Mouse (Mus musculus): ENCODE results near the gene Usp19. TPM values are rescaled to one million over a fixed set of nuclear protein-coding genes. Genes with fewer than 3 reads are reported as not detected.
A peak's percentile ranks its signal among the peaks of the same experiment; 100 is the strongest.

Gene Usp19
- total RNA-seq, 2 experiments from 2014 or later, result 99.1 to 105 TPM

DNA sequence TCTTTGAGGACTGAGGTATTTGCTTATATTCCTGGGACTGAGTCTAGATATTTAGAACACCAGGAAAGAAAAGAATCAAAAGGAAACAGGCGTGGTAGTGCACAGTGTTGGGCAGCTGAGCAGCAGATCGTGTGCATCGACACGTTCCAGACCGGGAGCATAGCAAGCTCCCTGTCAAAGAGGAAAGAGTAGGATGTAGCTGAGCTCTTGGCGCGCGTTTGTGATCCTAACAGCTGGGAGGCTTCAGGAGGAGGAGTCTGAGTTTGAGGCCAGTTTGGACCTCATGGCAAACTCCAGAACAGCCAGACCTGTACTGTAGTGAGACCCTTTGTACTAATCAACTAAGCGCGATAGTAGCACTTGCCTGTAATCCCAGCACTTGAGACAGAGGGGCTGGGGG lies 28.2 kb upstream of the Usp19 start:
- intact Hi-C loops (cut with DNase I), result no loop called here
- no peak for DNase-seq

DNA sequence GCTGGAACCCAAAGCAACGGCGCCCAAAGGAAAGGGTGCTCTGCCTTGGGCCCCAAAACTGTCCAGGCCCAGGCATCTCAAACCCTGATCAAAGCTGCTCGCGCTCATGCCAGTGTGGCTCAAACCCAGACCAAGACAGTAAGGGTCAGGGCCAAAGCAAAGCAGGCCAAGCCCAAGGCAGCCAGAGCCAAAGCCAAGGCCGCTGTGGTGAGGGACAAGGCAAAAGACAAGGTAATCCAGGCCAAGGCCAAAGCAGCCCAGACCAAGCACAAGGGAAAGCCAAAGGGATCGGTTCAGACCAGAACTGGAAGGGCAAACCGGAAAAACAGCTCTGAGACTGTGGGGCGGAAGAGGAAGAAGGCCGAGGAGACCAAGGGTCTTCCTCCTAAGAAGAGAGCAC lies 26.7 kb upstream of the Usp19 start:
- intact Hi-C loops (cut with DNase I), result no loop called here
- no peak for DNase-seq

DNA sequence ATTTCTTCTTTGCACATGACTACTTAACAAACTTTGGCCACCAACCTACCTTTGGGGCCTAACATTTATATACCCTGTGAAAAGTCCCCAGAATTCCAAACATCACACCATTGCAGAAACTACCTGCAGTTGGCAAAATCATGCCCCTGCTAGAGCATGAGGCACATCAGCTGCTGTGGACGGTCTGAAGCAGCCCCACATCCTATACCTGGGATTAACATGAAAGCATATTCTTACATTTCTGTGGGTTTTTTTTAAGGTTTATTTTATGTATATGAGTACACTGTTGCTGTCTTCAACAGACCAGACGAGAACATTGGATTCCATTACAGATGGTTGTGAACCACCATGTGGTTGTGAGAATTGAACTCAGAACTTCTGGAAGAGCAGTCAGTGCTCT lies 24.2 kb upstream of the Usp19 start:
- DNase-seq, result no peak
- intact Hi-C loops (cut with DNase I), result no loop called here

DNA sequence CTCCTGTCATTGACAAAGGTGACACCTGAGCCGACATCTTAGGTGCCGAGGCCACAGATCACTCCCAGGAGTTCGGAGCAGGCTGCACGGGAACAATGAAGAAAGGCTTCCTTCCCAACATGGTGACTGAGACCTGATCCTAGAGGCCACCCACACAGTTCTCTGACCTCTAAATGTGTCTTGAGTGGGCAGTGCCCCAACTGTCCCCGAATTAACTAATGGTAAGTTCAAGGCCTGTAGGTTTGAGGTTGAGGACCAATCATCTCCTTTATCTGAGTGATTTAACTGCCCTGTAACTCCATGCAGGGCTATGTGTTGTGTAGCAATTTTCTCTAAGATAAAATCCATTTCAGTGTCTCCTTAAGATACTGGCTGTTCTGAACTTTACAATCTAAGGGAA lies 21.0 kb upstream of the Usp19 start:
- no peak for DNase-seq
- intact Hi-C loops (cut with DNase I), result no loop called here

DNA sequence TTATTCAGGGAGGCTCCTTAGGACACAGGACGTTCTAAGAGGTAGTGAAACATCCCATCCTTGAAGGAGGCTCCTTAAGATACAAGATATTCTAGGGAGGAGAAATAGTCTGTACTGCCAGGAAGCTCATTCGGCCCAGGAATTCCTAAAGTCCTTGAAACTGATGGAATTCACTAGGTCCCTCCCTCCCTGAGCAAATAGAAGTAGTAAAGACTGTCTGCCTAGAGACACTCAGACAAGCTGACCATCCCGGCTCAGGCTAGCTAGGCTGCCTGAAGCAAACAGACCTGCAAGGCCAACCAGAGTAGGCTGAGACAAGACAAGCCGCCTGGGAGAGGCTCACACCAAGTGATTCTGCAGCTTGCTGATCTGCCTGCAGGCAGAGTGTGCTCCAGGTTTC lies 20.6 kb upstream of the Usp19 start:
- intact Hi-C loops (cut with DNase I), result no loop called here

DNA sequence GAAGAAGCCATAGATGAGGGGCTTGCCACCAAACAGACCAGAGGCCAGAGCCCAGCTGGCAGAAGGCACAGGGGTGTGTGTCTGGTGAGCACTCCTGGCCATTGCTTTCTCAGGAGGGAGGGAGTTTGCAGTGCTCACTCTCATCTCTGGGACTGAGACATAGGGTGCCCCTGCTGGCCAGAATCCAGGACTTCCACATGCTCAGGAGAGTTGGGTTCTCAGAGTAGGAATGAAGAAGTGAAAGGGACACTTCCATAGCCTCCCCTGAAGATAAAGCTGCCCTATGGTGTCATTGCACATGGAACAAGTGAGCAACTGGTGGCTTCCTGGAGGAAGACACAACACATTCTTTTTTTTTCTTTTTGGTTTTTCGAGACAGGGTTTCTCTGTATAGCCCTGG lies 15.9 kb upstream of the Usp19 start:
- DNase-seq, result no peak
- intact Hi-C loops (cut with DNase I), result no loop called here

More for the DNA sequence above, 20.6 kb upstream of the Usp19 start:
- no peak for DNase-seq

DNA sequence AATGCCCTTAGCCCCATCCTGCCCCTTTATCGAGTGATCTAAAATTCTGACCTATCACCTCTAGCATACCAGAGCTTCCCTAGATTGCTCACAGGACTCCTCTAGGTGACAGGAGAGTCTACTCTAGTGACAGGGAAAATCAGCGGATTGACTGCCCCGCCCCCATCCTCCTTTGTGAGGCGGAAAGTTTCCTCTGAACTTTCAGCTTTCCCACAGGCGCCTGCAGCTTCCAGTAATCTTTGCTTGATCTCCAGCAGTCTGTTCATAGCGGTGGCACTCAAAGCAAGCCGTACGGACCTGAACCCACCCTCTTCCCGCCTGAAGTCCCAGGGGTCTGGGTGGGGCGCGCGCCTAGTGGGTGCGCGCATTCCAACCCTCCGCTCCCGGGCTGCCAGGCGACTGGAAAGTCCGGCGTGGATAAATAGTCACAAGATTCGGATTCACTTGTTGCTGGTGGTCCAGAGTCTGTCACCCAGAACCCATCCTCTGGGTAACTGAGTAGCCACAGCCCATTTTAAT lies 11.7 kb upstream of the Usp19 start:
- intact Hi-C loops (cut with DNase I), result loop anchor here (1.0 kb wide), 1 partner anchor 18 kb away; the partner anchor contains the start of gene Ccdc71

DNA sequence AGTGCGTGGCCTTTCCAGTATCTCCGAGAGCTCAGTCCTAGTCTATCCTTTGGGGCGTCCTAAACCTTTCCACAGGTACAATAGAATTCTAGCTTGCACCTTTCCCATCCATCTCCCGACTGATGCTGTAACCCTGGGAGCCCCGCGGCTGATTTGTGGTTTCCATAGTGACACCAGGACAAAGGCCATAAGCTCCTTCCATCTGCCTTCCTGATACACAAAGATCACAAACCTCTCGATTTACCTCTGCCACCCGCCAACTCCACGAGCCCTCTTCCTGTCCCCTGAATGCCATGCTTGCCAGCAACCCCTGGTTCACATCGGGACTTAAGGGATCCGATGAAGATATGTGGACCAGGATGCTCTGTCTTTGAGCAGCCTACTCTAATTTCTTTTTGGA lies 11.2 kb upstream of the Usp19 start:
- no peak for DNase-seq
- intact Hi-C loops (cut with DNase I), result no loop called here

More for the DNA sequence above, 11.7 kb upstream of the Usp19 start:
- peak; percentile 91 to 92 for DNase-seq

DNA sequence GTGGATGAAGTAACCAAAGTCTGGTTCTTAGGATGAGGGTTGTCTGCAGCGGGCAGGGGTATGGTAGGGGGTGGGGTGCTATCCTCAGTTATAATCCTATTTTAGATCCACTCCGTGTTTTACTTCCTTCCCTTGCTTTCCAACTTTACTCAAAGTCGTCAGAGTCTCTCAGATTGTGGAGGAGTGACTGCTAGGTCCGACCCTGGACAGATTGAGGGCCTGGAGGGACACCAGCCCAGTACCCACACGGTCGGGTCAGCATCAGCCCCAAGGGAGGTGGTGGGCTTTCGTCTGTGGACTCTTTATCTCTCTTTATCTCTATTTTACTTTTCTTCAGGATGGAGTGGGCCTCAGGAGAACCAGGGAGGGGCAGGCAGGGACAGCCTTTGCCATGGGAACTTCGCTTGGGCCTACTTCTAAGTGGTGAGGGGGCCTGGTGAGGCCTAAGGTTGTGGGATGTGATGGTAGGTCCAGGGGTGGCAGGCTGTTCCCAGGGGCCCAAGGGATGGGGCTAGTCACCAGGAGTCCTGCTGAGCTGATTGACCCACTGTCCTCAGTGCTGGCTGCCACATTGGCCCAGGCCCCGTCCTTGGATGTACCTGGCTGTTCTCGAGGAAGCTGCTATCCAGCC lies 10.6 kb upstream of the Usp19 start, which contains the start of gene Lamb2:
Gene Lamb2, plus strand, starts transcription at position 16 of the 631 bp plus-strand sequence.
- intact Hi-C loops (cut with DNase I), result loop anchor here (2.0 kb wide), 1 partner anchor 37 kb away; the partner anchor contains the start of gene Qrich1
- peak; percentile 65 to 79 for DNase-seq

DNA sequence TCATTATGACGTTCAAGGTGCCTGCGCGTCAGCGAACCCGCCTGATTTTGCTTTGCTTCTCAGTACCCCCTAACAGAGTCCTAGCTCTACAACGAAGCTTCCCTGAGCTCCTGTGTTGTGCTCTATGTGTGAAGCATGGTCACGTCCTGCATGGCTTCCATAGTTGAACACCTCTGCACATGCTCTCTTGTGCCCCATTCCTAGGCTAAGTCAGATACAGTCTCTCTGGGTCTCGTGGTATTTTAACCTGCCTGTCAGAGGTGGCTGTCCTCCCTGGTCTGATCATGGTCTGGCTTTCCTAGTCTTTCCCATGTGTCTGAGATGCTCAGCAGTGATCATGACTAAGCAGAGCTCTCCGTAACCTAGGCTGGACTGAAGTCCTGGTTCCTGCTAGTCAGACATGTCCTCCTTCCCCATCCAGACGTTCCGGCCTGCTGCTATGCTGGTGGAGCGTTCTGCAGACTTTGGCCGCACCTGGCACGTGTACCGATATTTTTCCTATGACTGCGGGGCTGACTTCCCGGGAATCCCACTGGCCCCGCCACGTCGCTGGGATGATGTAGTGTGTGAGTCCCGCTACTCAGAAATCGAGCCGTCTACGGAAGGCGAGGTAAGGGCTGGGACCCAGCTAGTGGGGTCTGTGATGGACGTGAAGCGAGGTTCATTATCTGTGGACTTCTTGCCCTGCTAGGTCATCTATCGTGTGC lies 9.4 kb upstream of the Usp19 start:
- DNase-seq, result no peak
- intact Hi-C loops (cut with DNase I), result loop anchor here (2.0 kb wide), 1 partner anchor 36 kb away; the partner anchor contains the start of gene Qrich1

DNA sequence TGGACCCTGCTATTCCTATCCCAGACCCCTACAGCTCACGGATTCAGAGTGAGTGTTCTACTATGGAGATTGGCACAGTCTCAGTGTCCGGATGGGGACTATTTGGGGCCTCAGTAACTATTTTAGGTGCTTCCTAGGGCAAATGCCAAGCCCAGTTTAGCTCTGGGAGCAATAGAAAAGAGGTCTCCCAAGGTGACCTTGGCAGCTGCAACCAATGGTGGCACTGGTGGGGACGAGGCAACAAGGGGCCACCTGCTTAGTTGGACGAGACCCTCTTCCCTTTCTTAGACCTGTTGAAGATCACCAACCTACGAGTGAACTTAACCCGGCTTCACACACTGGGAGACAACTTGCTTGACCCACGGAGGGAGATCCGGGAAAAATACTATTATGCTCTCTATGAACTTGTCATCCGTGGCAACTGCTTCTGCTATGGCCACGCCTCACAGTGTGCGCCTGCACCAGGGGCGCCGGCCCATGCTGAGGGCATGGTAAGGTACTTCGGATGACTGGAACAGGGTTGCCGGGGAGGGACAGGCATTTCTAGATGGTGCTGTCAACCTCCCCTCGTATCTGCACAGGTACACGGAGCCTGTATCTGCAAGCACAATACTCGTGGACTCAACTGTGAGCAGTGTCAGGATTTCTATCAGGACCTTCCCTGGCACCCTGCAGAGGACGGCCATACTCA lies 8.7 kb upstream of the Usp19 start:
- intact Hi-C loops (cut with DNase I), result loop anchor here (1.0 to 2.0 kb wide), 2 partner anchors 9 to 35 kb away; partner anchors contain the start of genes Qrich1 and Usp19
- DNase-seq, result peak in 1 of 2 experiments; percentile 46

DNA sequence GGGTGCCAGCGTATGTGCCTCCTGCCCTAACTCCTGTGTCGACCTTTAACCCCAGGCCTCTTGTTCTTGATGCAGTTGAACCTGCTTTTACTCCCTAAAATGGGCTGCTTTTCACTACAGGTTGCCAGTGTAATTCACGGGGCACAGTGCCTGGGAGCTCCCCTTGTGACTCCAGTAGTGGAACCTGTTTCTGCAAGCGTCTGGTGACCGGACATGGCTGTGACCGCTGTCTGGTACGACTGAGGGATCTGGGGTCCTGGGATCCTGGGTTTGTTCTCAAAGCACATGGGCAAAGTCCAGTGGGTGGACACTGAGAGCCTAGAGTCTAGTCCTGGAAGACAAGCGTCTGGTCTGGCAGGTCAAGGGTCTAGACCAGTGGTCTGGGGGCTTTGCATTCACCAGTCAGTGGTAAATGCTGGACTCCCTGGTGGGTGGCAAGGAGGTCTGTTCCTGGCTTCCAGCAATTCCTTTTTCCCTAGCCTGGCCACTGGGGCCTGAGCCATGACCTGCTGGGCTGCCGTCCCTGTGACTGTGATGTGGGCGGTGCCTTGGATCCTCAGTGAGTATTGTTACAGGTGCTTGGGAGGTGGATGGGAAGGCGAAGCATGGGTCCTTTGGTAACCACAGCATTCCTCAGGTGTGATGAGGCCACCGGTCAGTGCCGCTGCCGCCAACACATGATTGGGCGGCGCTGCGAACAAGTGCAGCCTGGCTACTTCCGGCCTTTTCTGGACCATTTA lies 7.2 kb upstream of the Usp19 start:
- DNase-seq, result no peak
- intact Hi-C loops (cut with DNase I), result no loop called here

DNA sequence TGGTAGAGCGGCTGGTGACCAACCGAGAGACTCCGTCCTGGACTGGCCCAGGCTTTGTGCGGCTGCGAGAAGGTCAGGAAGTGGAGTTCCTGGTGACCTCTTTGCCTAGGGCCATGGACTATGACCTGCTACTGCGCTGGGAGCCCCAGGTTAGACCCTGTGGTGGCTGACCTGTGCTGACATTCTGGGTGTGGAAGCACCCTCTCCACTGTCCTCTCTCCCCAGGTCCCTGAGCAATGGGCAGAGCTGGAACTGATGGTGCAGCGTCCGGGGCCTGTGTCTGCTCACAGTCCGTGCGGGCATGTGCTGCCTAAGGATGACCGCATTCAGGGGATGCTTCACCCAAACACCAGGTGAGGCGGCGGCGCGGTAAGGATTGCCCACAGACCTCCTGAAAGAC lies 6.4 kb upstream of the Usp19 start:
- DNase-seq, result no peak
- intact Hi-C loops (cut with DNase I), result no loop called here

DNA sequence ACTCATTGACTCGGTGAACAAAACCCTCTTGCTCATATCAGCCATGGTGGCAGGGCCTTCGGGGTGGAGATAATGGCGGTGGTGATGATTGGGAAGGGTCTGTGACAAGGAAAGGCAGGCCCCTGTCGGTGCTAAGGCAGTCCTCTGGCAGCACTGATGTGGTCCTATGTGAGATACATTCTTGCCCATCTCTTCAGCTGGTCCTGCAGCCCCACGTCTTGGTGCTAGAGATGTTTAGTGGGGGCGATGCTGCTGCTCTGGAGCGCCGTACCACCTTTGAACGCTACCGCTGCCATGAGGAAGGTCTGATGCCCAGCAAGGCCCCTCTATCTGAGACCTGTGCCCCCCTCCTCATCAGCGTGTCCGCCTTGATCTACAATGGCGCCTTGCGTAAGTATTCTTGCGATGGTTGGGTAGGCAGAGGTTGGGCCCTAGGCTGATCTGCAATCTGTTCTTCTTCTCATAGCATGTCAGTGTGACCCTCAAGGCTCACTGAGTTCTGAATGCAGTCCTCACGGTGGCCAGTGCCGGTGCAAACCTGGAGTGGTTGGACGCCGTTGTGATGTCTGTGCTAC lies 5.0 kb upstream of the Usp19 start:
- no peak for DNase-seq
- intact Hi-C loops (cut with DNase I), result no loop called here

DNA sequence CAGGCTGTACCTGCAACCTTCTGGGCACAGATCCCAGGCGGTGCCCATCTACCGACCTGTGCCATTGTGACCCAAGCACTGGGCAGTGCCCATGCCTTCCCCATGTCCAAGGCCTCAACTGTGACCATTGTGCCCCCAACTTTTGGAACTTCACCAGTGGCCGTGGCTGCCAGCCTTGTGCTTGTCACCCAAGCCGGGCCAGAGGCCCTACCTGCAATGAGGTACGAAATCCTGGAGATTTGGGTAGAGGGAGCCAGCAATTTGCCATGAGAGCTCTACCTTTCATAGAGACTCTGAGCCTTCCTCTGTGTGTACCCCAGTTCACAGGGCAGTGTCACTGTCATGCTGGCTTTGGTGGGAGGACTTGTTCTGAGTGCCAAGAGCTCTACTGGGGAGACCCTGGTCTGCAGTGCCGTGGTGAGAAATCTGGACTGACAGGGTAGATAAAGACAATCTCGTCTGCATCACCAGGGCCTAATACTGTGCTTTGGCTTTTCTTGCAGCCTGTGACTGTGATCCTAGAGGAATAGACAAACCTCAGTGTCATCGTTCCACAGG lies 3.4 kb upstream of the Usp19 start:
- intact Hi-C loops (cut with DNase I), result no loop called here
- DNase-seq, result no peak

DNA sequence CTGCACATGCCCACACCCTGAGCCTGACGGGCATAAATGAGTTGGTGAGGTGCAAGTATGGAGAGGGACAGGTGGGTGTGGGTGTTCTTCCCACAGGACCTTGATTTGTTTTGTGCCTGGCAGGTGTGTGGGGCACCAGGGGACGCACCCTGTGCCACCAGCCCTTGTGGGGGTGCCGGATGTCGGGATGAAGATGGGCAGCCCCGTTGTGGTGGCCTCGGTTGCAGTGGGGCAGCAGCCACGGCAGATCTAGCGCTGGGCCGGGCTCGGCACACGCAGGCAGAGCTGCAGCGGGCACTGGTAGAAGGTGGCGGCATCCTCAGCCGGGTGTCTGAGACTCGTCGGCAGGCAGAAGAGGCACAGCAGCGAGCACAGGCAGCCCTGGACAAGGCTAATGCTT lies 2.0 kb upstream of the Usp19 start:
- intact Hi-C loops (cut with DNase I), result no loop called here
- no peak for DNase-seq

DNA sequence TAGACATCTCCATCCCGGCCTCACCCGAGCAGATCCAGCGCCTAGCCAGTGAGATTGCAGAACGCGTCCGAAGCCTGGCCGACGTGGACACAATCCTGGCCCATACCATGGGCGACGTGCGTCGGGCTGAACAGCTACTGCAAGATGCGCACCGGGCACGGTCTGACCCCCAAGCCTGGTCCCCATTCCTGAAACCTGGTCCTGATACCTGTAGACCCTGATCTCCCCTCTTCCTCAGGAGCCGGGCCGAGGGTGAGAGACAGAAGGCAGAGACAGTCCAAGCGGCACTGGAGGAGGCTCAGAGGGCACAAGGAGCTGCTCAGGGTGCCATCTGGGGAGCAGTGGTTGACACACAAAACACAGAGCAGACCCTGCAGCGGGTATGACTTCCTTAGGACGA lies 1.2 kb upstream of the Usp19 start:
- no peak for DNase-seq
- intact Hi-C loops (cut with DNase I), result no loop called here

DNA sequence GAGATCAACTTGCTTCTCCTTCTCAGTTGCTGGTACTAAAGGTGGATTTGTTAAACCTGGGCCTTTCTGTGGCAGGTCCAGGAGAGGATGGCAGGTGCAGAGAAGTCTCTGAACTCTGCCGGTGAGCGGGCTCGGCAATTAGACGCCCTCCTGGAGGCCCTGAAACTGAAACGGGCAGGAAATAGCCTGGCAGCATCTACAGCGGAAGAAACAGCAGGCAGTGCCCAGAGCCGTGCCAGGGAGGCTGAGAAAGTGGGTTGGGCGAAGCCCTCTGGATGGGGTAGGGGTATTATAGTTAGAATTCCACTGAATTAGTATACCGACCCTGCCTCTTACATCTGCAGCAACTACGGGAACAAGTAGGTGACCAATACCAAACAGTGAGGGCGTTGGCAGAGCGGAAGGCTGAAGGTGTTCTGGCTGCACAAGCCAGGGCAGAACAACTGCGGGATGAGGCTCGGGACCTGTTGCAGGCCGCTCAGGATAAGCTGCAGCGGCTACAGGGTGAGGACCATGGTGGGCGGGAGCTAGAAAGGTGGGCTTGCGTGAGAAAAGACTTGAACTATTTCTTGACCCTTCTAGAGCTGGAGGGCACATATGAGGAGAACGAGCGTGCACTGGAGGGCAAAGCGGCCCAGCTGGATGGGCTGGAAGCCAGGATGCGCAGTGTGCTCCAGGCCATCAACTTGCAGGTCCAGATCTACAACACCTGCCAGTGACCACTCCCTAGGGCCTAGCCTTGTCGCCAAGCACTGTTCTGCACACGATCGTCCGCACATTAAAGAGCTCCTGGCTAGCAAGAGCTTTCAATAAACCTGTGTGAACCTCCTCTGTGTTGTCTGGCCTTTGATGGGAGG lies 472 bp upstream of the Usp19 start:
- intact Hi-C loops (cut with DNase I), result loop anchor here (1.0 kb wide), 1 partner anchor 8 kb away; no protein-coding TSS in a partner anchor
- no peak for DNase-seq

DNA sequence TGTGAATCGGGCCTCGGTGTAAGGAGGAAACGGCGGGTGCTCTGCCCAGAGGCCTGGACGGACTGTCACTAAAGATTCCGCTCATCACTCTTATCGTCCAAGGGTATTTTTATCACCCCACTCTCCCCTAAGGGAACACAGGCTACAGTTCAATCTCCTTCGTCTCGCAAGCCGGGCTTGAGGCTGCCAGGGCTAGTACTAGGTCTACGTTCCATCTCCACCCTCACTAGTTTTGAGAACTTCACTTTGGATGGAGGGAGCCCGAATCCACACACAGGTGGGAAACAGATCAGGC lies 831 bp downstream of the Usp19 start:
- intact Hi-C loops (cut with DNase I), result no loop called here
- DNase-seq, result no peak

Measured in heart, postnatal 36 days (tissue).